Mouse (Mus musculus): ENCODE results near the gene Fdps.

- TF ChIP-seq POLR2A (IDR thresholded peaks at IDR 0.05; ENCODE audit: low read depth, low read length) (no peak), CTCF (IDR thresholded peaks at IDR 0.05; ENCODE audit: borderline replicate concordance, insufficient read depth, low read length) (no peak)
Observed at GRCm38 (mm10) chr3:89107545-89107944, 5.8 kb upstream of the Fdps start.
